Mouse (Mus musculus) thymus, adult 2 months (tissue): ENCODE results near the gene Aanat. TPM values are rescaled to one million over a fixed set of nuclear protein-coding genes. Genes with fewer than 3 reads are reported as not detected.
"Not testable (repeated sequence)": the region's sequence is repeated elsewhere in the genome, so short reads cannot be mapped to it uniquely, and the experiment has no call there.

ENCODE experiments used
- DNase-seq: peaks from one replicate; pipeline ENCODE4 v3.0.0; 2021
- H3K27ac ChIP-seq: fragments of 200-500 bp; 2 replicates; pipeline ENCODE4 v1.5.1; 2012; ENCODE audit warnings: low read length, control low read depth; ENCODE audit not compliant: control insufficient read depth, insufficient read depth
- H3K27me3 ChIP-seq: fragments of 200-500 bp; 2 replicates; pipeline ENCODE4 v1.6.1; 2012; ENCODE audit warnings: mild to moderate bottlenecking, low read length, moderate library complexity, mixed read lengths; ENCODE audit not compliant: control insufficient read depth, insufficient read depth
- H3K36me3 ChIP-seq: fragments of 200-500 bp; 2 replicates; pipeline ENCODE4 v1.6.1; 2012; ENCODE audit warnings: mild to moderate bottlenecking, low read length, moderate library complexity; ENCODE audit not compliant: control insufficient read depth, insufficient read depth
- H3K4me1 ChIP-seq: fragments of 200-500 bp; replicated peaks from 2 replicates; pipeline ENCODE4 v1.6.1; 2012; ENCODE audit warnings: low read length; ENCODE audit not compliant: control insufficient read depth, insufficient read depth
- H3K4me3 ChIP-seq: fragments of 200-500 bp; 2 replicates; pipeline ENCODE4 v1.5.1; 2012; ENCODE audit warnings: mild to moderate bottlenecking, low read length, control low read depth, moderate library complexity; ENCODE audit not compliant: control insufficient read depth, insufficient read depth
- CTCF ChIP-seq: fragments of 200-500 bp; IDR thresholded peaks from 2 replicates; pipeline ENCODE4 v1.5.1; 2012; ENCODE audit warnings: mild to moderate bottlenecking, control low read depth, low read length, moderate library complexity, borderline replicate concordance; ENCODE audit not compliant: control insufficient read depth, poor library complexity, insufficient read depth; ENCODE audit errors: extremely low read depth
- POLR2A ChIP-seq: fragments of 200-500 bp; IDR thresholded peaks from 2 replicates; pipeline ENCODE4 v1.6.1; 2012; ENCODE audit warnings: mild to moderate bottlenecking, low read length, control low read depth, moderate library complexity; ENCODE audit not compliant: control insufficient read depth, poor library complexity, insufficient read depth; ENCODE audit errors: extremely low read depth
- WGBS: fragments of 180-500 bp; shearing (Covaris S2); methylation state at CpG from one replicate; pipeline ENCODE4 v1.1.7; 2018; 5-methylcytosine and 5-hydroxymethylcytosine counted together
- polyA plus RNA-seq: library from polyadenylated mRNA; depleted of rRNA; stranded (reverse); fragments of >200 nt; gene quantifications from 2 replicates; pipeline ENCODE4 v1.2.3, GENCODE M21; 2012

The Aanat gene
- polyA plus RNA-seq, 1 experiment, result not detected

- no peaks in the 10 kb centered on the region for H3K36me3 ChIP-seq
- TF ChIP-seq POLR2A, result no peak
- TF ChIP-seq CTCF, result no peak
- H3K4me3 ChIP-seq, result no peak within 1 kb of the TSS
- WGBS, result 96% methylated on average over 10 of the region's 10 CpGs
- no peak for DNase-seq
- no peaks in the 10 kb centered on the region for H3K27me3 ChIP-seq
- H3K4me1 ChIP-seq, result peaks cover 28% of the 10 kb centered on the region
- H3K27ac ChIP-seq, result no peak within 1 kb of the TSS
Measured at GRCm38 (mm10) chr11:116626299-116627071, 40.3 kb downstream of the Aanat start, which contains the start of gene Rhbdf2. Gene Rhbdf2 (minus strand): TSS chr11:116627019.

GRCm38 (mm10) chr11:116627072-116628020 lies 41.1 kb downstream of the Aanat start:
- Histone ChIP-seq H3K27ac (no peak overlapping the region), H3K4me3 (no peak overlapping the region), H3K36me3 (no peaks in the 10 kb centered on the region), H3K27me3 (no peaks in the 10 kb centered on the region), H3K4me1 (peaks cover 26% of the 10 kb centered on the region)
- TF ChIP-seq CTCF (no peak), POLR2A (no peak)
- no peak for DNase-seq
- 47% methylated on average over 10 of the region's 10 CpGs for WGBS

GRCm38 (mm10) chr11:116628712-116629111 lies 42.5 kb downstream of the Aanat start:
- H3K4me3 ChIP-seq, result no peak overlapping the region
- WGBS, result 58% methylated on average over 9 of the region's 9 CpGs
- H3K4me1 ChIP-seq, result peaks cover 15% of the 10 kb centered on the region
- H3K27me3 ChIP-seq, result no peaks in the 10 kb centered on the region
- DNase-seq, result peak; percentile 87
- no peaks in the 10 kb centered on the region for H3K36me3 ChIP-seq
- no peak overlapping the region for H3K27ac ChIP-seq
- TF ChIP-seq POLR2A (no peak), CTCF (no peak)

- Histone ChIP-seq H3K4me3 (no peak overlapping the region), H3K27me3 (no peaks in the 10 kb centered on the region), H3K27ac (no peak overlapping the region), H3K36me3 (no peaks in the 10 kb centered on the region), H3K4me1 (peaks cover 9% of the 10 kb centered on the region)
- no peak for DNase-seq
- TF ChIP-seq CTCF, result no peak
- no peak for TF ChIP-seq POLR2A
- WGBS, result 93% methylated on average over 6 of the region's 6 CpGs
Measured at GRCm38 (mm10) chr11:116629472-116629871, 43.2 kb downstream of the Aanat start.

- peaks cover 6% of the 10 kb centered on the region for H3K4me1 ChIP-seq
- TF ChIP-seq CTCF (no peak), POLR2A (no peak)
- no peak overlapping the region for H3K27ac ChIP-seq
- WGBS, result 69% methylated on average over 12 of the region's 12 CpGs
- no peaks in the 10 kb centered on the region for H3K27me3 ChIP-seq
- DNase-seq, result no peak
- H3K4me3 ChIP-seq, result no peak overlapping the region
- H3K36me3 ChIP-seq, result no peaks in the 10 kb centered on the region
Measured at GRCm38 (mm10) chr11:116630171-116630965, 44.1 kb downstream of the Aanat start.

- DNase-seq, result no peak
- no peak overlapping the region for H3K27ac ChIP-seq
- no peaks in the 10 kb centered on the region for H3K36me3 ChIP-seq
- WGBS, result 91% methylated on average over 10 of the region's 10 CpGs
- H3K4me1 ChIP-seq, result peaks cover 5% of the 10 kb centered on the region
- no peak overlapping the region for H3K4me3 ChIP-seq
- H3K27me3 ChIP-seq, result no peaks in the 10 kb centered on the region
- TF ChIP-seq POLR2A, result no peak
- no peak for TF ChIP-seq CTCF
Measured at GRCm38 (mm10) chr11:116632962-116633361, 46.7 kb downstream of the Aanat start.

- H3K36me3 ChIP-seq, H3K27ac ChIP-seq, H3K27me3 ChIP-seq, H3K4me3 ChIP-seq, H3K4me1 ChIP-seq: not testable (repeated sequence)
- peak; percentile 39 for DNase-seq
- 69% methylated on average over 8 of the region's 8 CpGs for WGBS
Measured at GRCm38 (mm10) chr11:116636607-116637006, 50.4 kb downstream of the Aanat start.
